Mouse (Mus musculus) cerebellum, adult 2 months (tissue): ENCODE data around the gene Frmpd4.

Experiments used
- CTCF ChIP-seq: fragments of 200-500 bp; IDR thresholded peaks from 2 replicates; pipeline ENCODE4 v1.5.1; 2011; ENCODE audit warnings: low read depth, mild to moderate bottlenecking, control low read depth, low read length, moderate library complexity, borderline replicate concordance; ENCODE audit not compliant: insufficient read depth
- POLR2A ChIP-seq: fragments of 200-500 bp; IDR thresholded peaks from 2 replicates; pipeline ENCODE4 v1.6.1; 2011; ENCODE audit warnings: low read length, control low read depth, borderline replicate concordance; ENCODE audit not compliant: insufficient read depth

- TF ChIP-seq POLR2A: no peak
- no peak for TF ChIP-seq CTCF
Observed at GRCm38 (mm10) chrX:167719092-167719491, 857.9 kb downstream of the Frmpd4 start.
